Mouse (Mus musculus) c-Kit-positive CD71-negative TER-119-negative erythroid progenitor cells, embryonic 14.5 days (primary cell): Measurements from ENCODE around the gene Slc12a9.

Experiments used
- DNase-seq: peaks from one replicate; pipeline ENCODE4 v3.0.0-alpha.2; 2013; ENCODE audit warnings: low read depth

The Slc12a9 gene

GRCm38 (mm10) chr5:137333512-137334174 lies at the start of gene Slc12a9:
Slc12a9 (minus strand) TSS chr5:137333597.
- DNase-seq: peak; percentile 96

- DNase-seq: peak; percentile 49
Observed at GRCm38 (mm10) chr5:137381152-137381551, 47.8 kb upstream of the Slc12a9 start.

- no peak for DNase-seq
Observed at GRCm38 (mm10) chr5:137377603-137378002, 44.2 kb upstream of the Slc12a9 start.

GRCm38 (mm10) chr5:137377176-137377575 lies 43.8 kb upstream of the Slc12a9 start:
- no peak for DNase-seq

- DNase-seq: no peak
Observed at GRCm38 (mm10) chr5:137376722-137377121, 43.3 kb upstream of the Slc12a9 start.

GRCm38 (mm10) chr5:137376198-137376597 lies 42.8 kb upstream of the Slc12a9 start:
- no peak for DNase-seq

- DNase-seq: no peak
Observed at GRCm38 (mm10) chr5:137375627-137376026, 42.2 kb upstream of the Slc12a9 start.

GRCm38 (mm10) chr5:137374521-137375080 lies 41.2 kb upstream of the Slc12a9 start:
- no peak for DNase-seq

GRCm38 (mm10) chr5:137373371-137373950 lies 40.1 kb upstream of the Slc12a9 start:
- DNase-seq: no peak

- no peak for DNase-seq
Observed at GRCm38 (mm10) chr5:137369665-137370064, 36.3 kb upstream of the Slc12a9 start.

- DNase-seq: no peak
Observed at GRCm38 (mm10) chr5:137358382-137358781, 25.0 kb upstream of the Slc12a9 start.

- DNase-seq: no peak
Observed at GRCm38 (mm10) chr5:137354091-137354490, 20.7 kb upstream of the Slc12a9 start.

- DNase-seq: no peak
Observed at GRCm38 (mm10) chr5:137352011-137352975, 18.9 kb upstream of the Slc12a9 start.

GRCm38 (mm10) chr5:137351394-137351793 lies 18.0 kb upstream of the Slc12a9 start:
- no peak for DNase-seq

GRCm38 (mm10) chr5:137351058-137351380 lies 17.6 kb upstream of the Slc12a9 start:
- no peak for DNase-seq

GRCm38 (mm10) chr5:137350205-137351057 lies 17.0 kb upstream of the Slc12a9 start:
- no peak for DNase-seq

GRCm38 (mm10) chr5:137349384-137350204 lies 16.2 kb upstream of the Slc12a9 start, which contains the start of gene Ephb4:
Ephb4 (plus strand) TSS chr5:137350109.
- no peak for DNase-seq

- DNase-seq: no peak
Observed at GRCm38 (mm10) chr5:137348482-137349383, 15.3 kb upstream of the Slc12a9 start.

- no peak for DNase-seq
Observed at GRCm38 (mm10) chr5:137347856-137348255, 14.5 kb upstream of the Slc12a9 start.
